Mouse (Mus musculus) CH12.LX (cell line): ENCODE measurements around the gene Spon2. TPM values are rescaled to one million over a fixed set of nuclear protein-coding genes. Genes with fewer than 3 reads are reported as not detected.

Source experiments
- DNase-seq: peaks from one replicate; pipeline ENCODE4 v3.0.0-alpha.2; 2013; ENCODE audit errors: extremely low read depth
- H3K27ac ChIP-seq: 2 replicates; pipeline ENCODE4 v1.5.1; 2012; ENCODE audit warnings: low read depth, mild to moderate bottlenecking, control low read depth, moderate library complexity; ENCODE audit not compliant: insufficient read depth
- H3K27me3 ChIP-seq: replicated peaks from 2 replicates; pipeline ENCODE3; 2012; ENCODE audit warnings: inconsistent platforms
- H3K36me3 ChIP-seq, 2 experiments: replicated peaks in 1 of 2; 2 replicates each; pipeline versions ENCODE3 to v1.6.1; 2012; ENCODE audit warnings: inconsistent platforms in 1 of 2, low read length in 1 of 2, mild to moderate bottlenecking in 1 of 2, mixed read lengths in 1 of 2, moderate library complexity in 1 of 2; ENCODE audit not compliant: control insufficient read depth in 1 of 2, insufficient read depth in 1 of 2
- H3K4me1 ChIP-seq, 2 experiments: 2 replicates each; pipeline ENCODE4 v1.6.1; 2012; ENCODE audit warnings: inconsistent platforms in 1 of 2, moderate library complexity in 1 of 2; ENCODE audit not compliant: insufficient read depth in 2 of 2, control insufficient read depth in 1 of 2
- H3K4me2 ChIP-seq: 2 replicates; pipeline ENCODE4 v1.6.1; 2012; ENCODE audit warnings: low read depth, mild to moderate bottlenecking, control low read depth; ENCODE audit not compliant: poor library complexity, insufficient read depth, severe bottlenecking
- H3K4me3 ChIP-seq, 3 experiments: fragments of 150-350 bp in 1 of 3; sonication (generic) in 1 of 3; replicated peaks in 1 of 3; 2 replicates each; pipeline versions ENCODE3 to v1.5.1; 2011 to 2012; ENCODE audit warnings: low read depth in 2 of 3, low read length in 2 of 3, mild to moderate bottlenecking in 2 of 3, moderate library complexity in 2 of 3, control low read depth in 1 of 3, improper control_type of control experiment in 1 of 3, inconsistent platforms in 1 of 3, mixed read lengths in 1 of 3; ENCODE audit not compliant: poor library complexity in 1 of 3
- H3K79me2 ChIP-seq: replicated peaks from 2 replicates; pipeline ENCODE4 v1.6.1; 2012; ENCODE audit warnings: mild to moderate bottlenecking, moderate library complexity; ENCODE audit not compliant: control insufficient read depth, poor library complexity, insufficient read depth, severe bottlenecking; ENCODE audit errors: extremely low read depth
- H3K9ac ChIP-seq: 2 replicates; pipeline ENCODE4 v1.6.1; 2012; ENCODE audit warnings: low read depth, mild to moderate bottlenecking, control low read depth, moderate library complexity; ENCODE audit not compliant: insufficient read depth
- H3K9me3 ChIP-seq: replicated peaks from 2 replicates; pipeline ENCODE3; 2012; ENCODE audit warnings: low read length, inconsistent platforms, mixed read lengths
- BHLHE40 ChIP-seq: IDR thresholded peaks from 2 replicates; pipeline ENCODE4 v1.6.1; 2011; ENCODE audit warnings: mild to moderate bottlenecking, low read depth, low read length, improper control_type of control experiment
- CHD2 ChIP-seq: IDR thresholded peaks from 2 replicates; pipeline ENCODE4 v1.6.1; 2011; ENCODE audit warnings: low read length, improper control_type of control experiment
- CTCF ChIP-seq, 2 experiments: IDR thresholded peaks in 1 of 2; conservative IDR thresholded peaks in 1 of 2; 2 replicates each; pipeline ENCODE4 v1.5.1; 2011 to 2012; ENCODE audit warnings: low read depth in 2 of 2, low read length in 2 of 2, improper control_type of control experiment in 1 of 2, inconsistent platforms in 1 of 2, mild to moderate bottlenecking in 1 of 2, moderate library complexity in 1 of 2
- ELF1 ChIP-seq: IDR thresholded peaks from 2 replicates; pipeline ENCODE4 v1.6.1; 2014; ENCODE audit warnings: low read depth, mild to moderate bottlenecking, inconsistent platforms, low read length, improper control_type of control experiment
- EP300 ChIP-seq: IDR thresholded peaks from 2 replicates; pipeline ENCODE4 v1.6.1; 2011; ENCODE audit warnings: low read length, improper control_type of control experiment
- IRF4 ChIP-seq: IDR thresholded peaks from 2 replicates; pipeline ENCODE4 v1.6.1; 2014; ENCODE audit warnings: low read depth, mild to moderate bottlenecking, inconsistent platforms, low read length, improper control_type of control experiment
- JUND ChIP-seq: conservative IDR thresholded peaks from 2 replicates; pipeline ENCODE4 v1.6.1; 2011; ENCODE audit warnings: low read depth, low read length, improper control_type of control experiment
- MAFK ChIP-seq: IDR thresholded peaks from 2 replicates; pipeline ENCODE4 v1.6.1; 2011; ENCODE audit warnings: low read length, improper control_type of control experiment; ENCODE audit not compliant: insufficient replicate concordance
- MAZ ChIP-seq: IDR thresholded peaks from 2 replicates; pipeline ENCODE4 v1.6.1; 2012; ENCODE audit warnings: low read depth, mild to moderate bottlenecking, inconsistent platforms, low read length, improper control_type of control experiment, moderate library complexity
- NRF1 ChIP-seq: IDR thresholded peaks from 2 replicates; pipeline ENCODE4 v1.6.1; 2014; ENCODE audit warnings: low read depth, mild to moderate bottlenecking, inconsistent platforms, low read length, improper control_type of control experiment, moderate library complexity
- RAD21 ChIP-seq: IDR thresholded peaks from 2 replicates; pipeline ENCODE4 v1.6.1; 2011; ENCODE audit warnings: low read depth, mild to moderate bottlenecking, low read length, improper control_type of control experiment, moderate library complexity
- SMC3 ChIP-seq: IDR thresholded peaks from 2 replicates; pipeline ENCODE4 v1.6.1; 2011; ENCODE audit warnings: low read depth, low read length, improper control_type of control experiment
- TBP ChIP-seq: conservative IDR thresholded peaks from 2 replicates; pipeline ENCODE4 v1.6.1; 2011; ENCODE audit warnings: low read depth, low read length, improper control_type of control experiment
- UBTF ChIP-seq: IDR thresholded peaks from 2 replicates; pipeline ENCODE4 v1.6.1; 2012; ENCODE audit warnings: low read depth, mild to moderate bottlenecking, inconsistent platforms, low read length, improper control_type of control experiment, moderate library complexity
- ZMIZ1 ChIP-seq: IDR thresholded peaks from 2 replicates; pipeline ENCODE4 v1.6.1; 2012; ENCODE audit warnings: low read depth, mild to moderate bottlenecking, inconsistent platforms, low read length, improper control_type of control experiment
- ZNF384 ChIP-seq: IDR thresholded peaks from 2 replicates; pipeline ENCODE4 v1.6.1; 2012; ENCODE audit warnings: low read depth, low read length, improper control_type of control experiment, inconsistent platforms
- dilution Hi-C: fragments of 300-500 bp; cut with MboI; formaldehyde crosslinking; loops from 2 replicates; pipeline ENCODE4 v1.14.3; 2020; ENCODE audit warnings: low sequenced_read_pairs; ENCODE audit not compliant: extremely low pct_unique_long_range_greater_than_20kb, extremely low pct_ligation_motif_present
- in situ Hi-C: fragments of 300-500 bp; cut with MboI; formaldehyde crosslinking; loops from 3 replicates; pipeline ENCODE4 v1.14.3; 2019; ENCODE audit warnings: low sequenced_read_pairs, low pct_ligation_motif_present, low pct_unique_long_range_greater_than_20kb, mixed read lengths
- polyA plus RNA-seq: library from polyadenylated mRNA; unstranded; fragments of >175 nt; gene quantifications from 2 replicates; pipeline ENCODE4 v1.2.1, GENCODE M21; 2012; ENCODE audit warnings: low read depth; ENCODE audit not compliant: insufficient read length
- total RNA-seq, 2 experiments: library from RNA; depleted of rRNA; stranded (reverse); fragments of 300-350 nt in 1 of 2; fragments of >200 nt in 1 of 2; gene quantifications; 2 replicates each; pipeline ENCODE4 v1.2.3; 2012 to 2014

Gene Spon2
- total and polyA plus RNA-seq, 3 experiments: not detected

DNA sequence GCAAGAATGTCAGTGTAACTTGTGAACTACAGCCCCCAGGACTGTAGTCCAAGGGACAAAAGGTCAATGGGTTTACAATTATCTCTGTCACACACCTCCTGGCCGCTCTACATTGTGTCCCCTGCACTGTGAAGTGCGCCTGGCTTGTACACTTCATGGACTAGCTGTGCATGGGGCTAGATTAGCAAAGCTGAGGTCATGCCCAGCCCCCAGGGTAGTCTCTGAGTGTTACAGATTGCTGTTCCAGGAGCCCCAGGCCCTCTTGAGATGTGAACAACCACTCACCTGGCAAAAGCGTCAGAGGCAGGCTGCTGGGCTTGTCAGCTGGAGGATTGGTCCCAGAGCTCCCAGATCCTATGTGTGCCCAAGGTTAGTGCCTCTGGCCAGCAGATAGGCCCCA lies 592 bp downstream of the Spon2 start:
- Histone ChIP-seq H3K4me1 (no peaks in the 10 kb centered on the region), H3K9me3 (no peaks in the 10 kb centered on the region), H3K4me3 (no peak overlapping the region), H3K9ac (no peak overlapping the region), H3K4me2 (no peak overlapping the region), H3K36me3 (no peaks in the 10 kb centered on the region), H3K27me3 (peaks cover 54% of the 10 kb centered on the region), H3K79me2 (no peaks in the 10 kb centered on the region), H3K27ac (no peak overlapping the region)
- dilution Hi-C loops (no loop called here), in situ Hi-C loops (no loop called here)
- no peak for DNase-seq
- TF ChIP-seq NRF1: no peak
- no peak for TF ChIP-seq JUND
- no peak for TF ChIP-seq IRF4
- TF ChIP-seq CTCF (conservative IDR thresholded peaks at IDR 0.05 in 1 of 2, IDR thresholded peaks at IDR 0.05 in 1 of 2; ENCODE audit: low read depth in 2 of 2, low read length in 2 of 2): no peak
- TF ChIP-seq RAD21: no peak

DNA sequence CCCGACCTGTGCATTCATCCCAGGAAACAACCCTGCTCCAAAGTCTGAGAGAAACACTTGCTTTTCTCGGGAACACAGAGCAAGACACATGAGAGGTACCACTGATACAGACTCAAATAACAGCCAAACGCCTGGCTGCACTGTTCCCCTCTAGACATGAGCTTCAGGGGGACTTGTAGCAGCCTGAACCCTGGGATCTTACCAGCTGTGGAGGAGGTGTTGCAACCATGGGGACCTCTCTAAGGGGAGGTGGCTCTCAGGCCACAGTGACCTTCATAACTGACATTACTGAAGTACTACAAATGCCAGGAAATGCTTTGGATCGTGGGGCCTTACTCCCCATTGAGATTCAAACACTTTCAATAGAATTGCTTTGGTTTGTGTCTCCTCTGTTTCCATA lies 3.5 kb downstream of the Spon2 start:
- Histone ChIP-seq H3K27ac (no peak overlapping the region), H3K79me2 (no peaks in the 10 kb centered on the region), H3K27me3 (peaks cover 47% of the 10 kb centered on the region), H3K36me3 (no peaks in the 10 kb centered on the region), H3K9me3 (no peaks in the 10 kb centered on the region), H3K4me1 (no peaks in the 10 kb centered on the region), H3K9ac (no peak overlapping the region), H3K4me2 (no peak overlapping the region), H3K4me3 (no peak overlapping the region)
- no peak for DNase-seq
- in situ Hi-C loops (no loop called here), dilution Hi-C loops (no loop called here)
- TF ChIP-seq SMC3 (no peak), CHD2 (no peak), ELF1 (no peak), BHLHE40 (no peak), MAZ (no peak), UBTF (no peak), RAD21 (no peak), ZMIZ1 (no peak), MAFK (no peak), TBP (no peak)

DNA sequence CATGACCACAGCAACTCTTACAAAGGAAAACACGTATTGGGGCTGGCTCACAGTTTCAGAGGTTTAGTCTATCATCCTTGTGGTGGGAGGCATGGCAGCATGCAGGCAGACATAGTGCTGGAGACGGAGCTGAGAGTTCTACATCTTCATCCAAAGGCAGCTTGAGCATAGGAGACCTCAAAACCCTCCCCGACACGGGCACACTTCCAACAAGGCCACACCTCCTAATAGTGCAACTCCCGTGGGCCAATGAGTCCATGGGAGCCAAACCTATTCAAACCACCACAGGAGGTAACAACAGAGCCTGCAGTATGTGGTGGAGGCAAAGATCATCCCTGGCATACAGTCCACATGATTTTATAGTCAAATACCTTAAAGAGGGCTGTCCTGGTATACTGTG lies 7.0 kb downstream of the Spon2 start:
- Histone ChIP-seq H3K27ac (no peak overlapping the region), H3K36me3 (no peaks in the 10 kb centered on the region), H3K4me2 (no peak overlapping the region), H3K9ac (no peak overlapping the region), H3K4me1 (0 out of 4 replicates have a peak, but pooled peaks cover 0 to 3% of the 10 kb centered on the region in 2 experiments), H3K9me3 (no peaks in the 10 kb centered on the region), H3K79me2 (no peaks in the 10 kb centered on the region), H3K27me3 (peaks cover 27% of the 10 kb centered on the region), H3K4me3 (no peak overlapping the region)
- dilution Hi-C loops: no loop called here
- TF ChIP-seq MAZ: no peak
- no peak for TF ChIP-seq EP300
- TF ChIP-seq ELF1: no peak
- TF ChIP-seq ZNF384: no peak
- no peak for TF ChIP-seq NRF1
- in situ Hi-C loops: no loop called here
- no peak for DNase-seq
